Mouse (Mus musculus): ENCODE measurements around the gene Fblim1. TPM values are rescaled to one million over a fixed set of nuclear protein-coding genes. Genes with fewer than 3 reads are reported as not detected.

The Fblim1 gene
- polyA plus RNA-seq (2016; fragmentation: Nextera tagmentation; extraction: Ambion mirVana), result 56.3 and 68.1 TPM in 2 replicates

DNA sequence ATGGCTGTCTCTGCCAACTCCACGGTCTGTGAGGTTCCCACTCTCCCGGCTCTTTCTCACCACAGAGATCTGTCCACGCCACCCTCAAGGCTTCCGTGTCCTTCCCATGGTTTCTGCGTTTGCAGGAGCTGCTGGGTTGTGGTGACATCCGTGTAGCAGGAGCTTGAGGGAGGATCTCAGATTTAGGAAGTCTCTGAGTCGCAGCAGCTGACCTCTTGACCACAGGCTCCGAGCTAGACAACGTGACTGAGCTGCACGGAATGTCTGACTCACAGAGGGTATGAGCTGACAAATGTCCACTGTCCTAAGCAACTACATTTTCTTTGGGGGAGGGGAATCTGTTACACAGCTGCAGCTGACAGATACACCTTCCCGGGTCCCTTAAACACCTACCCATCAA, at the start of gene Fblim1:
TSS of gene Fblim1 (minus strand) at position 236 of the 400 bp plus-strand sequence.
- DNase-seq (ENCODE audit: low spot score), result no peak
- H3K4me1 ChIP-seq, result peaks cover 22% of the 10 kb centered on the region
- 83% methylated on average over 11 of the region's 11 CpGs for WGBS

DNA sequence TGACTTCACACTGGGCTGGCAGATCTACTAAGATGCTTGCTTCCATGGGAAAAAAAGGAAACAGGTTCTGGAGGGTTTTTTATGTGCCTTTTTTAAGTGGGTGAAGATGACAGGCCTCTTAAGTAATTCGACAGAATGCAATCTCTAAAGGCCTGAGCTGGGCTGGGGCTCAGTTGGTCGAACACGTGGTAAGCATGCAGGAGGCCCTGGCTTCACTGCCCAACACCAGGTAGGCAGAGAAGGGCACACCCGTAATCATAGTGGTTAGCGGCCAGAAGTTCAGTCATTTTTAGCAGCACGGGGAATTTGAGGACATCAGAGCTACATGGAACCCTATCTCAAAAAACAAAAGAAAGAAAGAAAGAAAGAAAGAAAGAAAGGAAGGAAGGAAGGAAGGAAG, 48.6 kb upstream of the Fblim1 start:
- Histone ChIP-seq H3K36me3 (replicated peaks) (peaks cover 73% of the 10 kb centered on the region), H3K4me3 (no peak overlapping the region), H3K27ac (replicated peaks) (no peak overlapping the region), H3K4me1 (no peaks in the 10 kb centered on the region), H3K27me3 (replicated peaks; ENCODE audit: low read depth, poor library complexity, severe bottlenecking) (no peaks in the 10 kb centered on the region), H3K9me3 (no peaks in the 10 kb centered on the region)
- DNase-seq (ENCODE audit: low spot score), result no peak
- WGBS, result 95% methylated on average over 6 of the region's 6 CpGs

More for the DNA sequence above, at the start of gene Fblim1:
- H3K27me3 ChIP-seq (replicated peaks; ENCODE audit: low read depth, poor library complexity, severe bottlenecking), result peaks cover 10% of the 10 kb centered on the region
- no peaks in the 10 kb centered on the region for H3K9me3 ChIP-seq
- no peak within 1 kb of the TSS for H3K4me3 ChIP-seq
- no peaks in the 10 kb centered on the region for H3K36me3 ChIP-seq (replicated peaks)
- no peak within 1 kb of the TSS for H3K27ac ChIP-seq (replicated peaks)

DNA sequence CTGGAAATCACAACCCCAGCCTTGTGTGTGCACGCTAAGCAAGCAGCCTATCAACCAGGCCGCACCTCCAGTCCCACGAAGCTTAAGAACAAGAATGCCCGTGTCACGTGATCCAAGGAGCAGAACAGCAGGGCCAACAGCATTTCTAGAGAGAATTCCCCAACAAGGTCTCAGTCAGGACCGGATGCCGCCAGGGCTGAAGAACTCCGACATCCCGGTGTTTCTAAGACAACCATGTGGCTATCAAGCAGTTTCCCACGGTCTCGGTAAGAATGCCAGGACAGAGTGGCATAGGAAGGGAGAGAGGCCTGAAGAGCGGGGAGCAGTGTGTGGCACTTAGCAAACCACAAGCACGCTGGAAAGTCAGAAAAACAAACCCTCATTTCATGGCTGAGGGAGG, 47.9 kb upstream of the Fblim1 start:
- no peaks in the 10 kb centered on the region for H3K27me3 ChIP-seq (replicated peaks; ENCODE audit: low read depth, poor library complexity, severe bottlenecking)
- H3K9me3 ChIP-seq, result no peaks in the 10 kb centered on the region
- H3K4me1 ChIP-seq, result no peaks in the 10 kb centered on the region
- H3K4me3 ChIP-seq, result no peak overlapping the region
- no peak for DNase-seq (ENCODE audit: low spot score)
- no peak overlapping the region for H3K27ac ChIP-seq (replicated peaks)
- 93% methylated on average over 13 of the region's 13 CpGs for WGBS
- peaks cover 73% of the 10 kb centered on the region for H3K36me3 ChIP-seq (replicated peaks)

DNA sequence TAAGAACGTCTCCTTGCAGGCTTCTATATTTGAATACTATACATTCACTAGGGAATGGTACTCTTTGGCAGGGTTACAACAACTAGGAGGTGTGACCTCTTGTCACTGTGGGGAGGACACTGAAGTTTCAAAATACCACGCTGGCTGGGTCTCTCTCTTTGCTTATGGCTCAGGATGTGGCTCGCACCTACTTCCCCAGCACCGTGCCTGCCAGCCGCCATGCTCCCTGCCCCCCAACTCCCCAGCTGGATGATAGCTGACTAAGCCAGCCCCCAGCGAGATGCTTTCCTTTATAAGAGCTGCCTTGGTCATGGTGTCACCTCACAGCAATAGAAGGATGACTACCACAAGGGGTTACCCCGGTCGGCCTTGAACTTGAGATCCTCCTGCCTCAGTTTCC, 47.1 kb upstream of the Fblim1 start:
- H3K27ac ChIP-seq (replicated peaks), result no peak overlapping the region
- no peaks in the 10 kb centered on the region for H3K27me3 ChIP-seq (replicated peaks; ENCODE audit: low read depth, poor library complexity, severe bottlenecking)
- H3K9me3 ChIP-seq, result no peaks in the 10 kb centered on the region
- H3K36me3 ChIP-seq (replicated peaks), result peaks cover 75% of the 10 kb centered on the region
- DNase-seq (ENCODE audit: low spot score), result no peak
- no peak overlapping the region for H3K4me3 ChIP-seq
- H3K4me1 ChIP-seq, result no peaks in the 10 kb centered on the region
- WGBS, result 92% methylated on average over 8 of the region's 8 CpGs

DNA sequence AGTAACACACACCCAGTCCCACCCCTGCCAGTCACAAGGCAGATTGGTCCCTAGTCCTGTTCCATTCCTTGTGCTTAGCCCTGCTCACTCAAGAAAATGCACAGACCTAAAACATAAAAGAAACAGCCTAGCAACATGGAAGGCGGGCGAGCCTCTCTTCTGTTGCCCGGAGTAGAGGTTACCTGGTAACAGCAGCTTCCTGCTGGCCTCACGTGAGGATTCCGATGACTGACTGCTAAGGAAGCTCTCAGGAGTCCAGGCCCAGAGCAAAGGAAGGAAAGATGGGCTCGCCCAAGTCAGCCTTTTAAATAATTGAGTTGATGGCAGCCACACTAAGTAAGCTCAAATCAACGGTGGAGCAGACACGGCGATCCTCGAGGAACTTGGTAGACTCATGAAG, 46.0 kb upstream of the Fblim1 start:
- no peaks in the 10 kb centered on the region for H3K9me3 ChIP-seq
- no peaks in the 10 kb centered on the region for H3K4me1 ChIP-seq
- no peaks in the 10 kb centered on the region for H3K27me3 ChIP-seq (replicated peaks; ENCODE audit: low read depth, poor library complexity, severe bottlenecking)
- DNase-seq (ENCODE audit: low spot score), result no peak
- H3K4me3 ChIP-seq, result no peak overlapping the region
- WGBS, result 91% methylated on average over 10 of the region's 10 CpGs
- no peak overlapping the region for H3K27ac ChIP-seq (replicated peaks)
- peaks cover 78% of the 10 kb centered on the region for H3K36me3 ChIP-seq (replicated peaks)

DNA sequence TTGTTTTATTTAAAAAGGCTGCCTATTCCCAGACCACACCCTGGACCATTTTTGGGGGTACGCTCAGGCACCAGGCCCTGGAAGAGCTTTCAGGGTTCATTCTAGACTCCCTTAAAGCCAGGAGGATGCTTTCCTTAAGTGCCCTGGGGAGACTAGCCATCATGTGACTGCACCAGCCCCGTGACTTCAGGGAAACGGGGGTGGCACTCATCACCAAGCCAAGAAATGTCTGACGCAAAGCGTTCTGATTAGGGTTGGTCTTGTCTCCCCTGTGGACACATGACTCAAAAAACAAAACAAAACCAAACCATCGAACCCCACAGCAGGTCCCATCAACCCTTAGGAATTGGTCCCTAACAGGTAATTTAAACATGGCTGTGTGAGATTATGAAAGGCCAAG, 45.4 kb upstream of the Fblim1 start:
- no peak overlapping the region for H3K4me3 ChIP-seq
- H3K27me3 ChIP-seq (replicated peaks; ENCODE audit: low read depth, poor library complexity, severe bottlenecking), result no peaks in the 10 kb centered on the region
- no peaks in the 10 kb centered on the region for H3K9me3 ChIP-seq
- no peak overlapping the region for H3K27ac ChIP-seq (replicated peaks)
- H3K4me1 ChIP-seq, result no peaks in the 10 kb centered on the region
- WGBS, result 92% methylated on average over 6 of the region's 6 CpGs
- peaks cover 78% of the 10 kb centered on the region for H3K36me3 ChIP-seq (replicated peaks)
- no peak for DNase-seq (ENCODE audit: low spot score)

DNA sequence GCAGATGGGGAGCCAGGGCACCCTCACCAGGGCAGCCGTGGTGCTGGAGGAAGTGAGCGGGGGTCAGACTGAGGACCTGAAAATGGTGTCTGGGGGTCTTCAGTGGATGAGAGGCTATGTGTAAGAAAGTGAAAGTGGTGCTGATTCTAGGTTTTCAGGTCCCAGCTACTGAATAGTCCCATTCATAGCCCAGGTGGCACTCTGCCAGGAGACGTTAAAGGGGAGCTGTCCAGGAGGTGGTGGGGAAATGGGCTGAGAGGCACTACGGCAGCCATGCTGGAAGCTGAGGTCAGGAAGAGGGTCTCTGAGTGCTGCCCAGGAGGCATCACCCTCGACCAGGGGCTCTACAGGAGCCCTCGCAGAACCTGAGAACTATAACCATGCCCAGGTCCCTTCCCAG, 43.3 kb upstream of the Fblim1 start:
- Histone ChIP-seq H3K9me3 (no peaks in the 10 kb centered on the region), H3K27me3 (replicated peaks; ENCODE audit: low read depth, poor library complexity, severe bottlenecking) (no peaks in the 10 kb centered on the region), H3K27ac (replicated peaks) (no peak overlapping the region), H3K36me3 (replicated peaks) (peaks cover 62% of the 10 kb centered on the region), H3K4me3 (no peak overlapping the region), H3K4me1 (no peaks in the 10 kb centered on the region)
- DNase-seq (ENCODE audit: low spot score), result no peak
- 84% methylated on average over 6 of the region's 6 CpGs for WGBS

DNA sequence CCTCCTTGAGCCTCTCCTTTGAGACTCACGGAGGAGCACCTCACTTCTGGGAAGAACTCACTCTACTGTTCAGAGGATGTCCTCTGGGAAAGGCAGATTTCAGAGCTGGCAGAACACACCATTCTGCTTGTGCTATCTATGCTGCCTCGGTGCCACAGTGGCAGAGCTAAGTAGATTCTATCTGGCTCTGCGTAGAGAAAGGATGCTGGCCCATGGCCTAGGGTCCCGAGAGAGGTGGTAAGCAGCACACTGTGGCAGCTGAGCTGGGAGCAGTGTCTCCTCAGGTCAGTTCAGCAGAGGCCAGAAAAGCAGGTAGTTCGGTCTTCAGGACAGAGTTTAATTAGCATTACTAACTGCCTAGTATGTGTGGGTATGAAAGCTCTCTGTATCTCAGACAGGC, 42.4 kb upstream of the Fblim1 start:
- Histone ChIP-seq H3K27ac (replicated peaks) (no peak overlapping the region), H3K4me1 (no peaks in the 10 kb centered on the region), H3K4me3 (no peak overlapping the region), H3K36me3 (replicated peaks) (peaks cover 52% of the 10 kb centered on the region), H3K27me3 (replicated peaks; ENCODE audit: low read depth, poor library complexity, severe bottlenecking) (no peaks in the 10 kb centered on the region), H3K9me3 (no peaks in the 10 kb centered on the region)
- DNase-seq (ENCODE audit: low spot score), result no peak
- 96% methylated on average over 5 of the region's 5 CpGs for WGBS

DNA sequence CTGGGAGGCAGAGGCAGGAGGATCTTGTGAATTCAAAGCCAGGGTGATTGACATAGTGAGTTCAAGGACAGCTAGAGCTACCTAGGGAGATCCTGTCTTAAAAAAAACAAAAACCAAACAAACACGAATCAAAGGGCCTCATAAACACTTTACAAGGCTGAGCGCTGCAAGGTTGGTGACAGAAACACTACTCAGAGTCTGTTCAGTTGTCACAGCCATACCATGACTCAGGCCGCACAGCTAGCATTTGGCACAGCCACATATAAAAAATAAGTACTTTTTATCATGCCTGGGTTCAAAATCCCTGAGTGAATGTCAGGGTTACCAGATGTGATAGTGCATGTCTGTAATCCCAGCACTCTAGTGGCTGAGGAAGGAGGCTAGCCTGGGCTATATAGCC, 41.3 kb upstream of the Fblim1 start:
- no peaks in the 10 kb centered on the region for H3K4me1 ChIP-seq
- WGBS, result 94% methylated on average over 3 of the region's 3 CpGs
- no peak overlapping the region for H3K4me3 ChIP-seq
- H3K36me3 ChIP-seq (replicated peaks), result peaks cover 50% of the 10 kb centered on the region
- H3K27ac ChIP-seq (replicated peaks), result no peak overlapping the region
- H3K9me3 ChIP-seq, result no peaks in the 10 kb centered on the region
- H3K27me3 ChIP-seq (replicated peaks; ENCODE audit: low read depth, poor library complexity, severe bottlenecking), result no peaks in the 10 kb centered on the region
- no peak for DNase-seq (ENCODE audit: low spot score)

DNA sequence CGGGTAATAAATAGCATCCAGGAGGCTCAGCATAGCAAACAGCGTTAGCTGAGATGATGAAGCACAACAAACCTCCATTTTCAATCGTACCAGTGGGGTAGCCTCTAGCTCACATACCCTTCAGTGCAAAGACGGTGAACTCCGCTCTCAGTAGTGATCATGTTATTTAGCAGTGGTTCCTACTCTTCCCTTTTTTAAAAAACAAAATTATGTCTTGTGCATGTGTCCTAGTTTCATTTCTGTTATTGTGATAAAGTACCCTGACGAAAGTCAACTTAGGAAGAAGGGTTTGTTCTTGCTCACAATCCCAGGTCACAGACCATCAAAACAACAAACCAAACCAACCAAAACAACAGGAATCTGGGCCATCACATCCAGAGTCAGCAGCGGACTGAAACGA, 40.1 kb upstream of the Fblim1 start:
- no peak overlapping the region for H3K4me3 ChIP-seq
- no peaks in the 10 kb centered on the region for H3K4me1 ChIP-seq
- WGBS, result 93% methylated on average over 8 of the region's 8 CpGs
- no peaks in the 10 kb centered on the region for H3K27me3 ChIP-seq (replicated peaks; ENCODE audit: low read depth, poor library complexity, severe bottlenecking)
- no peaks in the 10 kb centered on the region for H3K9me3 ChIP-seq
- no peak for DNase-seq (ENCODE audit: low spot score)
- no peak overlapping the region for H3K27ac ChIP-seq (replicated peaks)
- peaks cover 51% of the 10 kb centered on the region for H3K36me3 ChIP-seq (replicated peaks)

DNA sequence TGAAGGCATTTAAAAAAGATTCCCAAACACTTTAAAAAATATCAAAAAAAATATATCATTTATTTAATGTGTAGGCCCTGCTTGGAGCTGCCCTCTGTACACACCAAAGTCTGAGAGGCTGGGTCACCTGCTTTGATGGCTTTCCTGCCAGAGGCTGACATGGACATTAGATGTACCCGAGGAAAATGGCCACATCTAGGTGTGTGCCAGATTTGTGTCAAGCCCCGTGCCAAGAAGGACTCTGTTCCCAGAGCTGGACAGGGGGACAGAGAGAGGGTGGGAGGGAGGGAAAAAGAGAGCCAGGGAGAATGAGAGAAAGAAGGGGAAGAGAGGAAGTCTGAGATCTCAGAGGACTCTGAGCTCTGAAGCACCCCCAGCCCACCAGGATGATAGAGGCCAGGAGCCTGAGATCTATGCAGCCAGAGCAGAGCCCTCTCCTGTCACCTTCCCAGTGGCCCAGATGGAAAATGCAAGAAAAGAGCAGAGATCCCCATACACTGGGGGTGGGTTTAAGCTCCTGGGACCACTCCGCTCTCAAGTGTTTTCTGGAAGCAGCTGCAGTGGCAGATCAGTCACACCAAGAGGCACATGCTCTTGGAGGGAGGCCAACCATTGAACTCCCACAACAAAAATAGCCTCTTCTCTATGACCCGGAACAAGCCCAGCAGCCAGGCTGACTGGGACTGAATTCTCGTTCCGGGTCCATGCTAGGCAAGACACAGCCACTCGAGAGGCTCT, 37.4 kb upstream of the Fblim1 start:
- no peaks in the 10 kb centered on the region for H3K9me3 ChIP-seq
- DNase-seq (ENCODE audit: low spot score), result no peak
- H3K36me3 ChIP-seq (replicated peaks), result peaks cover 60% of the 10 kb centered on the region
- H3K27me3 ChIP-seq (replicated peaks; ENCODE audit: low read depth, poor library complexity, severe bottlenecking), result no peaks in the 10 kb centered on the region
- 82% methylated on average over 7 of the region's 7 CpGs for WGBS
- no peak overlapping the region for H3K27ac ChIP-seq (replicated peaks)
- H3K4me1 ChIP-seq, result no peaks in the 10 kb centered on the region
- H3K4me3 ChIP-seq, result no peak overlapping the region

DNA sequence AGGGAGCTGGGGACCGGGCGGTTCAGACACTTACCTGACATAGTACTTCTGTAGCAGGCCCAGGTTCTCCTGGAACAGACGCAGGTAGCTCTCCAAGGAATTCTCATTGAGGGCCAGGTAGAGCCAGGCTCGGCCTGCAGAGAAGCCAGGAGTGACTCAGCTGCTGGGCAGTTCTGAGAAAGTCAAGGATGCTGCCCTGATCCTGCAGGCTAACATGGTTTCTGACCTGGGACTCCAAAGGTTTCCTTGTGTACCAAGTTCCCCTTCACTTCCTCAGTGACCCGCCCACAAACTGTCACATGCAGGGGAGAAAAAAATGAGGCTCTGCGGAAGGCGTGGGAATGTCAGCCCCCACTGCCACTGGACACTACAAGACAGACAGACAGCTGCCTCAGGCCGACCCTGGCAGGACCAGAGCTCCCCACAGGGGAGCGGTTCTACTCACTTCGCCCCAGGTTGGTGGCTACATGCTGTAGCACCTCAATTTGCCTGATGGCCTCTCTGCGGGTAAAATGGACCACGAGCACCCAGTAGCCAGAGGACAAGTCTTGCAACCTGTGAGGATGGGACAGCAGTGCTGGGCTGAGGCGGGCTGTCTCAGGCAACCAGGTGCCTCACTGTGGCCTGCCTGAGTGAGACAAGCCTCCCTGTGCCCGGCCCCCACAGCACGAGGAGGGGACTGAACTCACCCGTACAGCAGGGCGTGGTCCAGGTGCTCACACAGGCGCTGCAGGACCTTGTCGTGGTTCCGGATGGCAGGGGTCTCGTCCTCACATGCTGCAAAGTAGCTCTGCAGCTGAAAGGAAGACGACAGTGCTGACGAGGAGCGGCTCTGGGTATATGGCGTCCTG, 36.3 kb upstream of the Fblim1 start:
- Histone ChIP-seq H3K4me1 (peaks cover 11% of the 10 kb centered on the region), H3K4me3 (no peak overlapping the region), H3K36me3 (replicated peaks) (peaks cover 63% of the 10 kb centered on the region), H3K27me3 (replicated peaks; ENCODE audit: low read depth, poor library complexity, severe bottlenecking) (no peaks in the 10 kb centered on the region), H3K9me3 (no peaks in the 10 kb centered on the region), H3K27ac (replicated peaks) (no peak overlapping the region)
- no peak for DNase-seq (ENCODE audit: low spot score)
- WGBS, result 90% methylated on average over 25 of the region's 25 CpGs

DNA sequence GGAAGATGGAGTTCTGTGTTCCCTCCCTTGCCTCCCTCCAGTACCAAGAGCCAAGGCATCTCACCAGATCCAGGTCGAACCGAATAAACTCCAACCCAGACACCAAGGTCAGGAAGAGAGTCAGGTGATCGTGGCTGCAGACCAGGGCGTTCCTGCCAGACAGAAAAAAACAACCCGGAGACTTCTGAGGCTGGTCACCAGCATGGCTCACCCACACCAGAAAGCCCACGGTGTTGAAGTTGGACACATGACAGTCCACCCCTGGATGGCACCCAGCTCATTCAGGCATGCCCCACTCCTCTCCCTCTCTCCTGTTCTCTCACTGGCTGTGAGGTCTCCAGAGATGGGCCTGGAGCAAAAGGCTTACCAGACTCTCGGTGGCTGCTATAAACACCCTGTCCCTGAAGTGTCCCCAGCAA, 35.5 kb upstream of the Fblim1 start:
- no peak overlapping the region for H3K27ac ChIP-seq (replicated peaks)
- H3K4me1 ChIP-seq, result peaks cover 18% of the 10 kb centered on the region
- no peaks in the 10 kb centered on the region for H3K9me3 ChIP-seq
- 85% methylated on average over 7 of the region's 7 CpGs for WGBS
- H3K36me3 ChIP-seq (replicated peaks), result peaks cover 63% of the 10 kb centered on the region
- H3K27me3 ChIP-seq (replicated peaks; ENCODE audit: low read depth, poor library complexity, severe bottlenecking), result no peaks in the 10 kb centered on the region
- H3K4me3 ChIP-seq, result no peak overlapping the region
- DNase-seq (ENCODE audit: low spot score), result no peak
